Mouse (Mus musculus): ENCODE measurements around the gene Gm28230. TPM values are rescaled to one million over a fixed set of nuclear protein-coding genes. Genes with fewer than 3 reads are reported as not detected.

Gene Gm28230
- total RNA-seq, 2 experiments from 2014 or later: 0.33 to 0.35 TPM

Small RNAs within 50 kb of the gene (microRNA-seq; reads per million reads assigned to microRNA genes)
- gene Gm44463: 0 reads per million in 2 experiments
- 11,317 to 19,394 reads per million in 2 experiments for gene Mir10b

Other genes with a start within 250 kb of the Gm28230 start
- gene Lnpk, start 147.3 kb upstream of the Gm28230 start, total RNA-seq (2021): 10 to 100 TPM; 42.1 to 59.8 TPM
- gene Evx2, start 67.2 kb upstream of the Gm28230 start, total RNA-seq (2021): not detected
- gene Hoxd13, start 58.4 kb upstream of the Gm28230 start, total RNA-seq (2021): not detected
- not detected for gene Hoxd12, start 51.7 kb upstream of the Gm28230 start, total RNA-seq (2021)
- gene Hoxd11, start 47.2 kb upstream of the Gm28230 start, total RNA-seq (2021): under 1 TPM in 1 of 2 experiments, not detected in 1; 0.29 TPM
- gene Hoxd10, start 34.8 kb upstream of the Gm28230 start, total RNA-seq (2021): 1 to 10 TPM; 4.4 to 4.5 TPM
- gene Hoxd9, start 29.0 kb upstream of the Gm28230 start, total RNA-seq (2021): 10 to 100 TPM; 14.8 to 18.8 TPM
- gene Hoxd8, start 22.1 kb upstream of the Gm28230 start, total RNA-seq (2021): 10 to 100 TPM; 30.0 to 38.2 TPM
- gene Hoxd3, start 14.8 kb upstream of the Gm28230 start, total RNA-seq (2021): not detected
- 1 to 10 TPM; 1.4 to 2.7 TPM for gene Hoxd4, start 14.8 kb upstream of the Gm28230 start, total RNA-seq (2021)
- gene Hoxd1, start 36.3 kb downstream of the Gm28230 start, total RNA-seq (2021): not detected
- gene Mtx2, start 99.1 kb downstream of the Gm28230 start, total RNA-seq (2021): 10 to 100 TPM; 37.2 to 38.9 TPM